Mouse (Mus musculus) myocyte (in vitro differentiated cells): ENCODE measurements around the gene Als2cr12.
"Not testable (repeated sequence)": the region's sequence is repeated elsewhere in the genome, so short reads cannot be mapped to it uniquely, and the experiment has no call there.

Source experiments
- CEBPB ChIP-seq: IDR thresholded peaks from 2 replicates; pipeline ENCODE4 v1.6.1; 2011; ENCODE audit warnings: mild to moderate bottlenecking, moderate library complexity; ENCODE audit not compliant: poor library complexity, insufficient read depth, severe bottlenecking
- E2F4 ChIP-seq: IDR thresholded peaks from one replicate; pipeline ENCODE4 v1.6.1; 2011; ENCODE audit warnings: mild to moderate bottlenecking, control low read depth, moderate library complexity; ENCODE audit not compliant: insufficient read depth
- MAX ChIP-seq: IDR thresholded peaks from one replicate; pipeline ENCODE4 v1.6.1; 2011; ENCODE audit warnings: low read depth, mild to moderate bottlenecking, control low read depth
- MYOD1 ChIP-seq, 3 experiments: IDR thresholded peaks; one replicate each; pipeline ENCODE4 v1.6.1; 2011; ENCODE audit warnings: control low read depth in 2 of 3, low read depth in 2 of 3, mild to moderate bottlenecking in 2 of 3, moderate library complexity in 1 of 3; ENCODE audit not compliant: insufficient read length in 2 of 3, control insufficient read depth in 1 of 3
- MYOG ChIP-seq, 3 experiments: IDR thresholded peaks; one replicate each; pipeline ENCODE4 v1.6.1; 2011; ENCODE audit warnings: control low read depth in 2 of 3, low read depth in 2 of 3, mild to moderate bottlenecking in 2 of 3; ENCODE audit not compliant: insufficient read length in 2 of 3, control insufficient read depth in 1 of 3, insufficient read depth in 1 of 3
- POLR2A ChIP-seq: IDR thresholded peaks from one replicate; pipeline ENCODE4 v1.6.1; 2011; ENCODE audit warnings: low read depth, mild to moderate bottlenecking, control low read depth, moderate library complexity; ENCODE audit not compliant: insufficient read length
- POLR2AphosphoS2 ChIP-seq: IDR thresholded peaks from one replicate; pipeline ENCODE4 v1.6.1; 2011; ENCODE audit warnings: low read depth, control low read depth; ENCODE audit not compliant: insufficient read length
- REST ChIP-seq: IDR thresholded peaks from one replicate; pipeline ENCODE4 v1.6.1; 2011; ENCODE audit warnings: mild to moderate bottlenecking, control low read depth, moderate library complexity; ENCODE audit not compliant: insufficient read depth, insufficient read length
- SRF ChIP-seq: IDR thresholded peaks from one replicate; pipeline ENCODE4 v1.6.1; 2011; ENCODE audit warnings: low read depth; ENCODE audit not compliant: control insufficient read depth, insufficient read length
- TCF12 ChIP-seq: IDR thresholded peaks from one replicate; pipeline ENCODE4 v1.6.1; 2011; ENCODE audit warnings: mild to moderate bottlenecking, control low read depth; ENCODE audit not compliant: poor library complexity, insufficient read depth, severe bottlenecking
- TCF3 ChIP-seq: IDR thresholded peaks from one replicate; pipeline ENCODE4 v1.6.1; 2011; ENCODE audit warnings: low read depth, control low read depth; ENCODE audit not compliant: insufficient read length
- USF1 ChIP-seq: IDR thresholded peaks from one replicate; pipeline ENCODE4 v1.6.1; 2011; ENCODE audit warnings: low read depth, mild to moderate bottlenecking, control low read depth, moderate library complexity

- not testable (repeated sequence) for TF ChIP-seq POLR2A; MYOG (IDR thresholded peaks at IDR 0.05; ENCODE audit: control insufficient read depth in 1 of 3, insufficient read depth in 1 of 3, insufficient read length in 2 of 3, low read depth in 2 of 3); CEBPB; POLR2AphosphoS2; USF1; MYOD1 (IDR thresholded peaks at IDR 0.05; ENCODE audit: control insufficient read depth in 1 of 3, insufficient read length in 2 of 3, low read depth in 2 of 3); E2F4; REST; MAX; TCF12; SRF; TCF3
These were observed 44.0 kb downstream of the Als2cr12 start for GRCm38 (mm10) chr1:58651571-58652456.
